Mouse (Mus musculus) bone marrow macrophage, adult 2 months (primary cell): ENCODE measurements around the gene Osbpl10. TPM values are rescaled to one million over a fixed set of nuclear protein-coding genes. Genes with fewer than 3 reads are reported as not detected.
"Not testable (repeated sequence)": the region's sequence is repeated elsewhere in the genome, so short reads cannot be mapped to it uniquely, and the experiment has no call there.

Experiments used
- H3K27ac ChIP-seq: 2 replicates; pipeline ENCODE4 v1.5.1; 2012; ENCODE audit warnings: low read depth, low read length; ENCODE audit not compliant: insufficient read depth
- H3K4me1 ChIP-seq: 2 replicates; pipeline ENCODE4 v1.6.1; 2012; ENCODE audit warnings: low read length; ENCODE audit not compliant: control insufficient read depth, insufficient read depth
- H3K4me3 ChIP-seq: 2 replicates; pipeline ENCODE4 v1.5.1; 2012; ENCODE audit warnings: mild to moderate bottlenecking, low read length, moderate library complexity; ENCODE audit not compliant: insufficient read depth
- CTCF ChIP-seq: IDR thresholded peaks from 2 replicates; pipeline ENCODE4 v1.5.1; 2012; ENCODE audit warnings: low read depth, mild to moderate bottlenecking, low read length, moderate library complexity
- POLR2A ChIP-seq: IDR thresholded peaks from 2 replicates; pipeline ENCODE4 v1.6.1; 2012; ENCODE audit warnings: mild to moderate bottlenecking, low read depth, low read length, borderline replicate concordance
- polyA plus RNA-seq: library from polyadenylated mRNA; stranded (reverse); fragments of >200 nt; gene quantifications from 2 replicates; pipeline ENCODE4 v1.2.4, GENCODE M21; 2012; ENCODE audit not compliant: missing spikeins, insufficient read depth, insufficient read length

Osbpl10 gene
- polyA plus RNA-seq, 1 experiment = 1.7 TPM

DNA sequence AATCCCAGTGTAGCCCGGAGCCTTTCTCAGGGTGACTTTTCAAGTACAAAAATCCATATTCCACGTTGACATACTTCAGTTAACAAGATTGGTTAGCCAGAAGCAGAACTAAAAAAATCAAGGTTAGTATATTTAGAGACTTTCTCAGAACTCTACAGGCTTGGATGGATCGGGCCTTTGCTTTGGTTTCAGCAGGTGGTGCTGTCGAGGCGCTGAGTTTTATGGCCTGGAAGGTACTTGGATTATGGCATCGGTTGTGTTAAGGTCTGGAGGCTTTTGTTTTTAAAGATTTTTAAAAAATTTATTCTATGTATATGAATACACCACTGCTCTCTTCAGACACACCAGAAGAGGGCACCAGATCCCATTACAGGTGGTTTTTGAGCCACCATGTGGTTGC, 32.8 kb upstream of the Osbpl10 start:
- Histone ChIP-seq H3K4me3 (no peak overlapping the region), H3K27ac (no peak overlapping the region), H3K4me1 (no peaks in the 10 kb centered on the region)
- TF ChIP-seq POLR2A (no peak), CTCF (no peak)

- Histone ChIP-seq H3K4me3 (no peak overlapping the region), H3K27ac (no peak overlapping the region), H3K4me1 (no peaks in the 10 kb centered on the region)
- TF ChIP-seq POLR2A = no peak
- no peak for TF ChIP-seq CTCF
These were observed 30.0 kb upstream of the Osbpl10 start for GRCm38 (mm10) chr9:114948395-114948794.

DNA sequence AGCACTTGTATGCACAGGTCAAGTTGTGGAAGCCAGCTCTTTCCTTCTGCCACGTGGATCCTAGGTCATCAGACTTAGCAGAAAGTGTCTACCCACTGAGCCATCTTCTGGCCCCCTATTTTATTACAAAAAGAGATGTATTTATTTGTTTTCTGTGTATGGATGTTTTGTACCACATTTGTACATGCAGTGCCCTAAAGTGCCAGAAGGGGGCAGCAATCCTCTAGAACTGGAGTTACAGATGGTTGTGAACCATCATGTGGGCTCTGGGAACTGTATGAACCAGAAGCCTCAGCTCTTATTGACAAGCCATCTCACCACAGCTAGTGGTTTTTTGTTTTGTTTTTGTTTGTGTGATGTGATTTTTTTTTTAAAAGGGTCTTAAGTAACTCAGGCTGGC, 25.5 kb upstream of the Osbpl10 start:
- H3K4me1 ChIP-seq = no peaks in the 10 kb centered on the region
- H3K27ac ChIP-seq = no peak overlapping the region
- no peak overlapping the region for H3K4me3 ChIP-seq
- TF ChIP-seq CTCF (no peak), POLR2A (no peak)

GRCm38 (mm10) chr9:114955340-114955739, 23.0 kb upstream of the Osbpl10 start:
- Histone ChIP-seq H3K27ac (no peak overlapping the region), H3K4me3 (no peak overlapping the region), H3K4me1 (peaks cover 1% of the 10 kb centered on the region)
- TF ChIP-seq POLR2A = no peak

GRCm38 (mm10) chr9:114956945-114957344, 21.4 kb upstream of the Osbpl10 start:
- Histone ChIP-seq H3K4me1 (peaks cover 6% of the 10 kb centered on the region), H3K27ac (no peak overlapping the region), H3K4me3 (no peak overlapping the region)
- TF ChIP-seq CTCF (no peak), POLR2A (no peak)

DNA sequence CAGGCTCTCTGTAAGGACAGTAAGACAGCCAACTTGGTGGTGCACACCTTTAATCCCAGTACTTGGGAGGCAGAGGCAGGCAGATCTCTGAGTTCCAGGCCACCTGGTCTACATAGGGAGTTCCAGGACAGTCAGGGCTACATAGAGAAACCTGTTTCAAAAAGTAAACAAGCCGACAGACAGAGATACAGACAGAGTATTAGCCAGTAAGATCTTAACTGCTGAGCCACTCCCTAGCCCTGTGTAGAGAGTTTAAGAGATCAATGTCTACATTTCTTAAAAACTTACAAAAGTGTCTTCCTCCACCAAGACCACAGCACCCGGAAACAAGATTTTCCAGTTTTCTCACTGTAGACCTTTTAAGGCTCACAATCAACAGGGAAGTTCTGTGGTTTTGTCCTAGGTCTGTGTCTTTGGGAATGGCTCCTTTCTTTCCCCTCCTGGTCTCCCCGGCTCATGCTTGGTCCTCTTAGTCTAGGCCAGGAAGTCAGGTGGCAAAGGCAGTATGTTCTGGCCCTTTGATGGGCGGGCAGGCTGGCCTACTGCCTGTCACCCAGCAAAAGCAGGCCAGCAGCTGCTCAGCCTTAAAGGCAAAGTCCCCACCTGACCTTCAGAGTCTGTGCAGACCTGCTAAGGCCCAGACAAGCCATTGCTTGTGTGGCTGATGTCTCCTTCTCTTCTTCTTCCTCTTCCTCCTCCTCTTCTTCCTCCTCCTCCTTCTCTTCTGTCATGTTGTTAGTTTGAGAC, 18.2 kb upstream of the Osbpl10 start:
- H3K27ac ChIP-seq = no peak overlapping the region

DNA sequence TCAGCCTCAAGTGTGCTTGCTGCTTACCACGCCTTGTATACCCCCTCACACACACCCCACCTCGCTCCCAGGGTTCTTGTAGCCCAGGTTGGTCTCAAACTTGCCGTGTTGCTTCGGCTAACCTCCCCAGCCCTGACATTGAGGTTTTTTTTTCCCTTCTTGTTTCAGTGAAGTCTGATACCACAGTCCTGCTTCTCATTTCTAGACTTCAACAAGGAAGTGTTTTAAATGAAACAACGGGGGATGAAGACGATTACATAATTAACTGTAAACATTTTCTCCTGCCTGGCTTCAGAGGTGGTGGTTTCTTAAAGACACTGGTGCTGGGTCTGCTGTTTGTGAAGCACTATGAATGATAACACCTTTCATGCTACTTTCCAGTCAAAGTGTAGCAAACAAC, 17.5 kb upstream of the Osbpl10 start:
- Histone ChIP-seq H3K27ac (no peak overlapping the region), H3K4me1 (peaks cover 6% of the 10 kb centered on the region), H3K4me3 (no peak overlapping the region)
- TF ChIP-seq CTCF (no peak), POLR2A (no peak)

More for the DNA sequence above, 18.2 kb upstream of the Osbpl10 start:
- TF ChIP-seq POLR2A (no peak), CTCF (no peak)
- no peak overlapping the region for H3K4me3 ChIP-seq
- H3K4me1 ChIP-seq = peaks cover 6% of the 10 kb centered on the region

GRCm38 (mm10) chr9:114964093-114964492, 14.3 kb upstream of the Osbpl10 start:
- H3K27ac ChIP-seq = no peak overlapping the region
- TF ChIP-seq CTCF (no peak), POLR2A (no peak)
- H3K4me1 ChIP-seq = peaks cover 6% of the 10 kb centered on the region
- no peak overlapping the region for H3K4me3 ChIP-seq

DNA sequence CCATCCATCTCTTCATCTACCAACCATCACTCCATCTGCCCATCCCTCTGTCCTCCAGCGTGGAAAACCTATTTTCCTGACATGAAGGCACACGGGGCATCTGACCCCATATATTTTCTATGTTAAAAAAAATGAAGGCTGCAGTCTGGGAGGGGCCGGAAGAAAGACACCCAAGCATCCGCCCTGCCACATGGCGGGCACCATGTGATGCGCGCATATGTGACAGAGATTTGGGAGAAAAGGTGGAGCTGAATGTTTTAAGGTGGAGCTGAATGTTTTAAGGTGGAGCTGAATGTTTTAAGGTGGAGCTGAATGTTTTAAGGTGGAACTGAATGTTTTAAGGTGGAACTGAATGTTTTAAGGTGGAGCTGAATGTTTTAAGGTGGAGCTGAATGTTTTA, 12.1 kb upstream of the Osbpl10 start:
- H3K27ac ChIP-seq, H3K4me1 ChIP-seq, H3K4me3 ChIP-seq: not testable (repeated sequence)

DNA sequence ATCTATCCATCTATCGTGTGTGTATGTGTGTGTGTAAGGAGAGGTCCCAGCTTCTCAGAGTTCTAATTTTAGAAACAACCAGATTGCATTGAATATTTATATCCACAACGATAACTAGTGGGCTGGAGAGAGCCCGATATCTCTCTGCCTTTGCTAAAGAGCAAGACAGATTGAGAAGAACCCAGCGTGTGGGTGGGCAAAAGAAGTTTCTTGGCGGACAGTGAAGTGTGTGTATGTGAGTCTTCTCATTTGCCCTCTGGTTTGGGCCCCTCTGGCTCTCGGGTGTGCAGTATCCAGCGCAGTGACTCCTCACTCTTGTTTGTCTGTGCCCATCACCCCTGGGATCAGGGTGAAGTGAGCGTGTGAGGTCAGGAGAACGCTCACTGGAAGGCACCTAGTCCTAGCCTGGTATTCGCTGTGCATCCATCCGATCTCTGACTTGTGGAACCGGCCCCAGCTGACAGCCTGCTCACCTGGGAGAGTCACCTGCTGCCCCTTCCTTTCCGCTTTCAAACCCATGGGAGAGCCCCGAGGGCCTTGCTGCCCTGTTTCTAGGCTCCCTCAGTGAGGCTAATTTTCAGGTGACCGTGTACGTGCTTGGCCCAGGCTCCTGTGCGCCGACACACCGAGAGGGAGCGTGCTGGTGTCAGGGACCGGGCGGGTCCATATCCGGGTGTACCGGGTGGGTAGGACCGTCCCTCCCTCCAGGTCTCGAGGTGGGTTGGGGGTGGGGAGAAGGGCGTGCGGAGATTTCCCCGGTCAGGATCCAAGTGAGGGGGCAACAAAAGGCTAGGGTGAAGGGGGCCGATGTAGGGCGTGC, 698 bp upstream of the Osbpl10 start:
- TF ChIP-seq POLR2A = no peak
- no peak for TF ChIP-seq CTCF
- H3K27ac ChIP-seq = no peak overlapping the region
- H3K4me3 ChIP-seq = peak overlapping the region; percentile 65
- peaks cover 3% of the 10 kb centered on the region for H3K4me1 ChIP-seq
